Mouse (Mus musculus) left cerebral cortex, adult 2 months (tissue): ENCODE results near the gene Rsph1. TPM values are rescaled to one million over a fixed set of nuclear protein-coding genes. Genes with fewer than 3 reads are reported as not detected.

Source experiments
- DNase-seq, 2 experiments: peaks; one replicate each; pipeline ENCODE4 v3.0.0; 2021 to 2022; ENCODE audit warnings: low spot score in 2 of 2, mixed read lengths in 1 of 2; ENCODE audit errors: extremely low spot score in 1 of 2
- H3K27ac ChIP-seq: fragments of 200-600 bp; 2 replicates; pipeline ENCODE4 v1.8.1; 2022
- H3K4me3 ChIP-seq: fragments of 200-600 bp; 2 replicates; pipeline ENCODE4 v1.8.1; 2022
- CTCF ChIP-seq: fragments of 200-600 bp; IDR thresholded peaks from 2 replicates; pipeline ENCODE4 v1.8.1; 2022; ENCODE audit warnings: antibody characterized with exemption, mild to moderate bottlenecking, moderate library complexity
- intact Hi-C: fragments of 180-260 bp; cut with DNase I; formaldehyde crosslinking; loops from one replicate; pipeline ENCODE4 v1.15.1; 2025
- total RNA-seq, 2 experiments: library from RNA; stranded (reverse); gene quantifications; 2 replicates each; pipeline ENCODE4 v1.2.3; 2021

Gene Rsph1
- total RNA-seq, 2 experiments from 2014 or later = 14.5 to 19.8 TPM

- H3K27ac ChIP-seq = no peak overlapping the region
- intact Hi-C loops = no loop called here
Measured at GRCm38 (mm10) chr17:31315993-31316392, 38.8 kb upstream of the Rsph1 start.

DNA sequence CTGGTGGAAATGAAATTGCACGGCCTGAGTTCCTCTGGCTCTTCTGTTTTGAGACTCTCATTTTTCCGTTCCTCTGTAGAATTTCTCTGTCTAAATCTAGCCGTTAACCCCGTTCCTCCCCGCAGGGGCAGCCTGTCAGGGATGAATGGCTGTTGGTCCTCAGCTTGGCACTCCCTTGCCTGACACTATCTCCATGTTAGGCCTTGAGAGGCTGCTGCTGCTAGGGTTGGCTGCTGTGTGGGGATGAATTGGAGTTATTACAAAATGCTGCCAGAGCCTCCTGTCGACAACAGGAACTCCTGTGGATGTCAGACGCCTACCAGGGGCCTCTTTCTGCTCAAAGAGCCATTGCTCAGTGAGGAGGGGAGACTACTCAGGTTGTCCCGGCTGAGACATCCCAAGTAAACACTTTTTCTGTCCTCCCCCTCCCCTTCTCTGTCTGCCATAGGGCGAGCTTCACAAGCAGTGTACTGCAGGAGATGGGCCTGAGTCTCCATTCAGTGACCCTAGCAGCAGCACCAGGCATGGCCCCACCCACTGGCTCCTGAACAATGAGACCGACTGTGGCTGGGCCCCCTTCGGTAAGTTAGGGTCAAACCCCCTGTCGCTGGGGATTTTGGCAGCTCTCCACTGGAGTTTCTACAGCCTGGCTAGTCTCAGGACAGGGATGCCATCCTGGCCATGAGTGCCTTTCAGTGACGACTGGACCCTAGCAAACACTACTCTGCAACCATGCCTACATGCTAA, 38.0 kb upstream of the Rsph1 start:
- intact Hi-C loops = no loop called here
- H3K27ac ChIP-seq = no peak overlapping the region
- no peak overlapping the region for H3K4me3 ChIP-seq
- DNase-seq = no peak
- TF ChIP-seq CTCF = no peak

More at GRCm38 (mm10) chr17:31315993-31316392, 38.8 kb upstream of the Rsph1 start:
- no peak for DNase-seq
- TF ChIP-seq CTCF = no peak
- no peak overlapping the region for H3K4me3 ChIP-seq

DNA sequence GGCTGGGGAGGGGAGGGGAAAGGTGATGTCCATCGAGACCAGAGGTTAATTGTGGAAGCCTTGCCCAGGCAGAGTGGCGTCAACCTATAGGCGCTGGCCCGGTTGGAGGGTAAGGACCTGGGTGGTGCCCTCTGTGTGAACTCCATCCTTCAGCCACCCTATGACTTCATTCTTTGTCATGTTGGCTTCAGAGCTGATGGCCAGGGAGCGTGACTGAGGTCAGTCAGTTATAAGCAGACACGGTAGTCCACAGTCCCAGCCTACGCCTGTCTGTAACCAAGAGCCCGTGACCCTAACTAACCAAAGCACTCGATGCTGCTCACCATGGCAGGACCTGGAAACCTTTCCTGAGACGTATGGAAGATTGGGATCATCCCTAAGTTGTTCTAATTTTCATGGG, 35.5 kb upstream of the Rsph1 start:
- Histone ChIP-seq H3K4me3 (no peak overlapping the region), H3K27ac (no peak overlapping the region)
- DNase-seq = no peak
- TF ChIP-seq CTCF = no peak
- intact Hi-C loops = no loop called here

GRCm38 (mm10) chr17:31311047-31311446, 33.9 kb upstream of the Rsph1 start:
- DNase-seq = no peak
- no peak for TF ChIP-seq CTCF
- H3K4me3 ChIP-seq = no peak overlapping the region
- no peak overlapping the region for H3K27ac ChIP-seq
- intact Hi-C loops = no loop called here

GRCm38 (mm10) chr17:31309281-31309793, 32.2 kb upstream of the Rsph1 start:
- Histone ChIP-seq H3K4me3 (no peak overlapping the region), H3K27ac (no peak overlapping the region)
- TF ChIP-seq CTCF = no peak
- no peak for DNase-seq
- intact Hi-C loops = loop anchor here (1.0 kb wide), 1 partner anchor 55 kb away; no protein-coding TSS in a partner anchor

DNA sequence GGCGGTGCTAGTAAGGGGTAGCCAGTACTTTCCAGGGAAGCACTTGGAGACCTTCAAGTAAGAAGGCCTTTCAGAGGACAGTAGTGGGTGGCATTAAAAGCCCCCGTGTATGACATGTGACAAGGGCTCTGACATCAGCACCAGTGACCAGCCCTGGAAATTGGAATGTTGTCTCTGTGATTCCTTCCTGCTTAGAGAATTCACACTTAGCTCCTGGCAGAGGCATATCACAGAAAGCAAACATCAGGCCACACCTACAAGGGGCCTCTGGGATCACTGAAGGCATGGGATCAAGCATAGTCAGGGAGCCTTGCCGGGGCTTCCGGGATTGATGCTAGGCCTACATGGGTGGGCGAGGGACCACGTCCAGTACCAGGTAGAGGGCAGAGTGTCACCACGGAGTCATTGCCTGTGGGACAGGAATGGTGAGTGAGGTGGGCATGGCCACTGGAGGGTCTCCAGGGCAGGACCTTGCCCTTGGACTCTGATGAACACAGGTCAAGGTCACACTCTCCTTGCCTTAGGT, 31.2 kb upstream of the Rsph1 start:
- intact Hi-C loops = no loop called here
- no peak overlapping the region for H3K4me3 ChIP-seq
- no peak for DNase-seq
- TF ChIP-seq CTCF = no peak
- H3K27ac ChIP-seq = no peak overlapping the region

GRCm38 (mm10) chr17:31307756-31308155, 30.6 kb upstream of the Rsph1 start:
- no peak overlapping the region for H3K27ac ChIP-seq
- TF ChIP-seq CTCF = no peak
- intact Hi-C loops = no loop called here

GRCm38 (mm10) chr17:31305776-31306120, 28.6 kb upstream of the Rsph1 start:
- TF ChIP-seq CTCF = no peak
- intact Hi-C loops = no loop called here

More at GRCm38 (mm10) chr17:31307756-31308155, 30.6 kb upstream of the Rsph1 start:
- DNase-seq = no peak
- no peak overlapping the region for H3K4me3 ChIP-seq

DNA sequence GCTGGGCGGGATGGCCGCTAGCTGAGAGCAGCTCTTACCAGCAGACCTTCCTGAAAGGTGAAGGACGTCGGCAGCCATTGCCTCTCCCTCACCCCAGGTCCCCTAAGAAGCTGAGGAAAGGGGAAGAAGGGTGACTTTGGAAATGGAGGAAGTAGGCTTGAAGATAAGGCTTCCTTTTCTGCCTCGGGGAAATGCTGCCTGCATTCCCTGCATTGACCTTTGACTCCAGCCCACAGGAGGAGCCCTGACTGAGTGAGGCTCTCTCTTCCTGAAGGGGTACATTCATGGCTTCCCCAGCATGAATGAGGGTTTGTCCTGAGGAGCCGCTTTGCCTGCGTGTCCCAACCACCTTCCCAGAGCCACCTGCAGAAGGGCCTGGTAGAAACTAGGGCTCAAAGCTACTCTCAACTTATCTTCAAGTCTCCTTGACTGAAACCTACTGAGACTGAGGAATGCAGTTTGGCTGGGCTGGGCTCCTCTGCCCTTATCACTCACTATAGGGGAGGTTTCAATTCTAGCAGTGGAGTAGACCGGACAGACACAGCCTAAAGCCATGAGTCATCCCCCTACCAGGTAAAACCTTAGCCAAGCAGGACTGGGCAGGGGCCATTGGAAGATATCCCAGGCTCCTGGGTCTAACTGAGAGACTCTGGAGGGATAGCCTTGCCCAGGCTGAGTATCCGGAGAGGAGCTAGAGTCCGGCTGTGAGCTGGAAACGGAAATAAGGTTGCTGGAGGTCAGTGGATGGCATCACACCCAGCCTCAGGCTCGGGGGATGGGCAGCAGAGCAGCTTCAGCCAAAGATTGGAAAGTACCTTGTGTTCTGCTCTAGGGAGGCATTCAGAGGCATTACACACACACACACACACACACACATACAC, 28.0 kb upstream of the Rsph1 start:
- intact Hi-C loops = loop anchor here (5.0 kb wide), 1 partner anchor 168 kb away; no protein-coding TSS in a partner anchor
- DNase-seq = no peak
- Histone ChIP-seq H3K27ac (no peak overlapping the region), H3K4me3 (no peak overlapping the region)
- TF ChIP-seq CTCF = no peak

More at GRCm38 (mm10) chr17:31305776-31306120, 28.6 kb upstream of the Rsph1 start:
- Histone ChIP-seq H3K4me3 (no peak overlapping the region), H3K27ac (no peak overlapping the region)
- no peak for DNase-seq

- no peak for TF ChIP-seq CTCF
- intact Hi-C loops = loop anchor here (5.0 kb wide), 1 partner anchor 166 kb away; no protein-coding TSS in a partner anchor
Measured at GRCm38 (mm10) chr17:31303401-31303800, 26.2 kb upstream of the Rsph1 start.

DNA sequence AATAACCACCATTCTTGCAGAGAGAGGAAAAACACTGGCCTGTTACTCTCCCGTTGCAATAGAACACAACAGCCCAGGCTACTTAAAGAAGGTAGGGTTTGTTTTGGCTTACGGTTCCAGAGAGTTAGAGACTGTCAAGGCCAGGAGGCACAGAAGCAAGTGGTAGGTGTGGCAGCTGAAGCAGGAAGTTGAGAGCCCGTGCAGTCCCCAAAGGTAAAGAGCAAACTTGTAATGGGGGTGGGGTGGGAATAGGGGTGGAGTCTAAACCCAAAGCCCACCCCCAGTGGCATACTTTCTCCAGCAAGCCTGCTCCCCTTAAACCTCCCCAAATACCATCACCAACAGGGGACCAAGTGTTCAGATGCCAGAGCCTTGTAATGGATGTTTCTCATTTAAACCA, 23.6 kb upstream of the Rsph1 start:
- Histone ChIP-seq H3K27ac (no peak overlapping the region), H3K4me3 (no peak overlapping the region)
- intact Hi-C loops = loop anchor here (5.0 kb wide), 1 partner anchor 163 kb away; no protein-coding TSS in a partner anchor
- no peak for TF ChIP-seq CTCF
- DNase-seq = no peak

More at GRCm38 (mm10) chr17:31303401-31303800, 26.2 kb upstream of the Rsph1 start:
- DNase-seq = no peak
- Histone ChIP-seq H3K4me3 (no peak overlapping the region), H3K27ac (no peak overlapping the region)
